Mouse (Mus musculus) neural tube, embryonic 15.5 days (tissue): ENCODE measurements around the gene Tinagl1. TPM values are rescaled to one million over a fixed set of nuclear protein-coding genes. Genes with fewer than 3 reads are reported as not detected.

Source experiments
- polyA plus RNA-seq: library from polyadenylated mRNA; unstranded; fragments of >200 nt; fragmentation: Nextera tagmentation; extraction: Ambion mirVana; gene quantifications from 2 replicates; pipeline ENCODE4 v1.2.1, GENCODE M21; 2015

Gene Tinagl1
- polyA plus RNA-seq, 1 experiment from 2014 or later, result 4.1 TPM

Other genes with a start within 250 kb of the Tinagl1 start
- gene Spocd1, start 245.9 kb downstream of the Tinagl1 start, polyA plus RNA-seq, result 0.06 TPM in 1 of 2 replicates, not detected in the other
- 11.9 and 15.5 TPM in 2 replicates for gene Adgrb2, start 190.3 kb downstream of the Tinagl1 start, polyA plus RNA-seq
- gene Col16a1, start 127.3 kb downstream of the Tinagl1 start, polyA plus RNA-seq, result 24.5 and 25.8 TPM in 2 replicates
- gene Pef1, start 72.6 kb downstream of the Tinagl1 start, polyA plus RNA-seq, result 65.6 and 69.7 TPM in 2 replicates
- 3.7 and 3.9 TPM in 2 replicates for gene Hcrtr1, start 35.8 kb downstream of the Tinagl1 start, polyA plus RNA-seq
- not detected in 2 replicates for gene Gm853, start 47.3 kb upstream of the Tinagl1 start, polyA plus RNA-seq
- 28.7 and 29.1 TPM in 2 replicates for gene Serinc2, start 104.1 kb upstream of the Tinagl1 start, polyA plus RNA-seq
- 226 and 288 TPM in 2 replicates for gene Fabp3, start 133.5 kb upstream of the Tinagl1 start, polyA plus RNA-seq
- gene Gm10570, start 133.6 kb upstream of the Tinagl1 start, polyA plus RNA-seq, result 1.3 and 1.6 TPM in 2 replicates
- gene Zcchc17, start 184.8 kb upstream of the Tinagl1 start, polyA plus RNA-seq, result 93.9 and 95.3 TPM in 2 replicates
- 91.8 and 104 TPM in 2 replicates for gene Snrnp40, start 185.0 kb upstream of the Tinagl1 start, polyA plus RNA-seq